Mouse (Mus musculus) megakaryocyte, embryonic 14.5 days (primary cell): ENCODE data around the gene Ell.

ENCODE experiments used
- FLI1 ChIP-seq: IDR thresholded peaks from 2 replicates; pipeline ENCODE4 v1.6.1; 2012; ENCODE audit warnings: low read length, inconsistent platforms, mixed read lengths
- GATA1 ChIP-seq: IDR thresholded peaks from 3 replicates; pipeline ENCODE4 v1.6.1; 2012; ENCODE audit warnings: mixed read lengths, low read length, inconsistent platforms, borderline replicate concordance

DNA sequence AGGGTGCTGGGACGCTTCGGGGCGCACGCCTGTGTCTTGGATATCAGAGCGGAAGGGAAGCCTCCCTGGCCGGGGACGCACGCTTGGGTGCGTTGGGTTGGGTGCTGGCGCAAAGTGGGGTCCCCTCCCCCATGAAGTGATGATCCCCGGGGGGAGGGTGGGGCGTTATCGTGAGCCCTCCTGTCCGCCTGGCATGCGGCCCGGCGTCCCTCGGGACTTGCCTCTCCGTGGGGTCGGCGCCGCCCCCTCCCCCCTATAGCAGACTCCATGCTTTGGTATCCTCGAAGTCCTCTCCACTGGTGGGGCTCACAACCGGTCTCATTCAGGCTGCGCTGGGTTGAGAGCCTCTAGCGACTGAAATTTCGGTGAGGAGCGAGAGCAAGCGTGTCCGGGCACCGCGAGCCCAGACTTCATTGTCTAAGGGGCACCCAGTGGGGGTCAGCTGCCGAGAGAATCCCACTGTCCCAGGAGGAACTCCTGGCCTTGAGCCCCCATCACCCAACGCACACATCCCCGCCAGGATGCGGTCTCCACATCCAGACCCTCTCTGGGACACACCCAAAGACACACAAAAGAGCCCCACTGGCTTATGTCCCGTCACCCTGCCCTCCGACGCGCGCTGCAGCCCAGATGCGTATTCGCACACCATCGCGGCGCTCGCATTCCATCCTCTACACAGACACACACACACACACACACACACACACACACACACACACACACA lies 45.4 kb upstream of the Ell start:
- TF ChIP-seq GATA1, result no peak
- no peak for TF ChIP-seq FLI1
